Mouse (Mus musculus) c-Kit-positive CD71-positive TER-119-positive erythroid progenitor cells, embryonic 14.5 days (primary cell): ENCODE results near the gene Cnih2.

Experiments
- DNase-seq: peaks from one replicate; pipeline ENCODE4 v3.0.0-alpha.2; 2013; ENCODE audit warnings: low spot score

Gene Cnih2

GRCm38 (mm10) chr19:5098363-5099143 lies at the start of gene Cnih2:
Gene Cnih2, minus strand, starts transcription at chr19:5098521.
- DNase-seq, result no peak

GRCm38 (mm10) chr19:5139640-5140039 lies 41.3 kb upstream of the Cnih2 start:
- DNase-seq, result peak; percentile 44

- no peak for DNase-seq
These were observed 32.9 kb upstream of the Cnih2 start for GRCm38 (mm10) chr19:5131237-5131636.

- DNase-seq, result no peak
These were observed 31.4 kb upstream of the Cnih2 start for GRCm38 (mm10) chr19:5129770-5130169.

GRCm38 (mm10) chr19:5124055-5124614 lies 25.8 kb upstream of the Cnih2 start:
- no peak for DNase-seq

- no peak for DNase-seq
These were observed 24.9 kb upstream of the Cnih2 start for GRCm38 (mm10) chr19:5123241-5123640.

GRCm38 (mm10) chr19:5122492-5122891 lies 24.2 kb upstream of the Cnih2 start:
- DNase-seq, result no peak

- DNase-seq, result no peak
These were observed 20.0 kb upstream of the Cnih2 start, which contains the start of gene Klc2 for GRCm38 (mm10) chr19:5118384-5118698. Gene Klc2, minus strand, starts transcription at chr19:5118560.

GRCm38 (mm10) chr19:5117494-5118383 lies 19.4 kb upstream of the Cnih2 start:
- DNase-seq, result peak; percentile 70

- DNase-seq, result no peak
These were observed 15.5 kb upstream of the Cnih2 start for GRCm38 (mm10) chr19:5113783-5114182.

- no peak for DNase-seq
These were observed 11.5 kb upstream of the Cnih2 start for GRCm38 (mm10) chr19:5109659-5110453.

GRCm38 (mm10) chr19:5108702-5109101 lies 10.4 kb upstream of the Cnih2 start:
- DNase-seq, result no peak

GRCm38 (mm10) chr19:5108271-5108575 lies 9.9 kb upstream of the Cnih2 start:
- no peak for DNase-seq

- DNase-seq, result no peak
These were observed 9.4 kb upstream of the Cnih2 start for GRCm38 (mm10) chr19:5107556-5108270.

GRCm38 (mm10) chr19:5106731-5107191 lies 8.4 kb upstream of the Cnih2 start, which contains the start of gene Rab1b:
Gene Rab1b, minus strand, starts transcription at chr19:5107072.
- DNase-seq, result peak; percentile 98

- DNase-seq, result no peak
These were observed 7.8 kb upstream of the Cnih2 start for GRCm38 (mm10) chr19:5106074-5106473.

GRCm38 (mm10) chr19:5097521-5098362 lies 579 bp downstream of the Cnih2 start:
- DNase-seq, result no peak

GRCm38 (mm10) chr19:5095887-5096474 lies 2.3 kb downstream of the Cnih2 start:
- no peak for DNase-seq

GRCm38 (mm10) chr19:5094746-5095417 lies 3.4 kb downstream of the Cnih2 start:
- no peak for DNase-seq
